Comparison of ENCODE assay signal across 27 mouse cellular contexts in genomic region chr6:94850121-94850520, GRCm38 (mm10).
DNase-seq lines count a peak whose midpoint lies in the region; ATAC-seq and TF ChIP-seq lines count a peak whose summit lies in the region.
"Had no signal": no experiment of that assay in that cellular context is flagged by ENCODE, and none has a peak within 500 bp of the region (broad histone marks: within the 10 kb centered on the region; RNA-seq: fewer than 3 reads in every experiment).

No protein-coding gene starts in this region.

- no peak overlapping the region for H3K27ac ChIP-seq in heart, postnatal 0 days (ENCODE audit: low read depth)
- no peak overlapping the region for H3K27ac ChIP-seq in limb, embryonic 14.5 days (replicated peaks; ENCODE audit: low read depth, low read length)
- H3K27ac ChIP-seq: forebrain, embryonic 10.5 days; forebrain, embryonic 15.5 days; gastrocnemius, adult 2 months; hindbrain, embryonic 10.5 days; hindbrain, embryonic 15.5 days; left cerebral cortex, adult 2 months; stomach, embryonic 15.5 days had no signal

- TF ChIP-seq EP300 in heart, postnatal 0 days (IDR thresholded peaks at IDR 0.05; ENCODE audit: low read depth) = no peak

- no peaks in the 10 kb centered on the region for H3K36me3 ChIP-seq in heart, postnatal 0 days (replicated peaks; ENCODE audit: control insufficient read depth, insufficient read depth, low read length)
- no peaks in the 10 kb centered on the region for H3K36me3 ChIP-seq in limb, embryonic 14.5 days (ENCODE audit: control insufficient read depth, insufficient read depth, low read length)
- H3K36me3 ChIP-seq: forebrain, embryonic 10.5 days; forebrain, embryonic 15.5 days; hindbrain, embryonic 10.5 days; hindbrain, embryonic 15.5 days; stomach, embryonic 15.5 days had no signal

- no peak for TF ChIP-seq CTCF in heart, postnatal 0 days (IDR thresholded peaks at IDR 0.05; ENCODE audit: low read depth)

- no peaks in the 10 kb centered on the region for H3K9me3 ChIP-seq in heart, postnatal 0 days (replicated peaks; ENCODE audit: control insufficient read depth, low read length)
- H3K9me3 ChIP-seq in limb, embryonic 14.5 days (ENCODE audit: control insufficient read depth, low read length) = no peaks in the 10 kb centered on the region
- H3K9me3 ChIP-seq: forebrain, embryonic 10.5 days; forebrain, embryonic 15.5 days; hindbrain, embryonic 10.5 days; hindbrain, embryonic 15.5 days; stomach, embryonic 15.5 days had no signal

- intact Hi-C loops in heart, postnatal 25 days (cut with DNase I) = no loop called here

- no peak overlapping the region for H3K4me2 ChIP-seq in heart, postnatal 0 days (ENCODE audit: low read depth, low read length)
- no peak overlapping the region for H3K4me2 ChIP-seq in limb, embryonic 14.5 days (replicated peaks; ENCODE audit: low read depth, low read length, severe bottlenecking)
- H3K4me2 ChIP-seq: forebrain, embryonic 15.5 days; hindbrain, embryonic 15.5 days; liver, embryonic 11.5 days; stomach, embryonic 15.5 days had no signal

- DNase-seq in heart, postnatal 0 days (ENCODE audit: low spot score) = peak; percentile 7
- DNase-seq in heart, postnatal 25 days (ENCODE audit: low spot score) = no peak
- DNase-seq in 3T3-L1 (ENCODE audit: low read depth, low spot score) (peak; percentile 20), NIH3T3 (ENCODE audit: low read depth) (peak; percentile 54)
- DNase-seq in limb, embryonic 14.5 days (ENCODE audit: low spot score) = peak; percentile 76
- no peak for DNase-seq in cerebellum, adult 9-10 months
- DNase-seq: adrenal gland, postnatal 25 days; cerebellum, adult 11-12 months; cerebellum, postnatal 10 days; gastrocnemius, adult 2 months; gastrocnemius, postnatal 36 days; heart, postnatal 10 days; kidney, adult 11 months; kidney, postnatal 14 days; left cerebral cortex, postnatal 4 days; lung, postnatal 4 days; right cerebral cortex, postnatal 25 days had no signal

- no peak overlapping the region for H3K4me3 ChIP-seq in heart, postnatal 0 days (ENCODE audit: low read depth, low read length)
- no peak overlapping the region for H3K4me3 ChIP-seq in limb, embryonic 14.5 days (replicated peaks; ENCODE audit: low read length)
- H3K4me3 ChIP-seq: forebrain, embryonic 10.5 days; forebrain, embryonic 15.5 days; gastrocnemius, adult 2 months; hindbrain, embryonic 10.5 days; hindbrain, embryonic 15.5 days; left cerebral cortex, adult 2 months; megakaryocyte, embryonic 14.5 days; stomach, embryonic 15.5 days had no signal

- H3K4me1 ChIP-seq in heart, postnatal 0 days (ENCODE audit: control insufficient read depth, insufficient read depth) = no peaks in the 10 kb centered on the region
- peaks cover 15% of the 10 kb centered on the region; the same call in 1 of the 2 replicates for H3K4me1 ChIP-seq in limb, embryonic 14.5 days (ENCODE audit: control insufficient read depth, insufficient read depth, low read length)
- H3K4me1 ChIP-seq: forebrain, embryonic 15.5 days; hindbrain, embryonic 10.5 days; hindbrain, embryonic 15.5 days; megakaryocyte, embryonic 14.5 days; stomach, embryonic 15.5 days had no signal

- TF ChIP-seq POLR2A in limb, embryonic 14.5 days (IDR thresholded peaks at IDR 0.05; ENCODE audit: borderline replicate concordance, extremely low read depth, insufficient read depth, insufficient read length) = no peak

- 35% methylated on average over 4 of the region's 5 CpGs for WGBS in heart, postnatal 0 days
- 56% methylated on average over 5 of the region's 5 CpGs for WGBS in limb, embryonic 14.5 days

- H3K9ac ChIP-seq in heart, postnatal 0 days (replicated peaks; ENCODE audit: low read depth, low read length) = no peak overlapping the region
- H3K9ac ChIP-seq in limb, embryonic 14.5 days (ENCODE audit: low read depth, low read length, severe bottlenecking) = no peak overlapping the region
- H3K9ac ChIP-seq: forebrain, embryonic 15.5 days; hindbrain, embryonic 15.5 days; stomach, embryonic 15.5 days had no signal

- no peaks in the 10 kb centered on the region for H3K27me3 ChIP-seq in heart, postnatal 0 days (ENCODE audit: control insufficient read depth, insufficient read depth, low read length)
- no peaks in the 10 kb centered on the region for H3K27me3 ChIP-seq in limb, embryonic 14.5 days (ENCODE audit: control insufficient read depth, insufficient read depth, low read length)
- H3K27me3 ChIP-seq: forebrain, embryonic 15.5 days; hindbrain, embryonic 15.5 days; stomach, embryonic 15.5 days had no signal

- no peak for ATAC-seq in heart, postnatal 0 days (ENCODE audit: insufficient read depth, low read depth)
- ATAC-seq in limb, embryonic 14.5 days (ENCODE audit: low FRiP score, low read depth) = no peak
- ATAC-seq: forebrain, embryonic 15.5 days; inflammation-experienced regulatory T-cells, adult 6 months; midbrain, embryonic 16.5 days had no signal

Comparison
In these comparisons a context has a peak if more than half of its experiments do, and no peak if none do; other contexts are left out.
1. DNase-seq: peak in heart, postnatal 0 days (single experiment), 3T3-L1 (single experiment), NIH3T3 (single experiment) and limb, embryonic 14.5 days (single experiment); none in heart, postnatal 25 days (single experiment) and cerebellum, adult 9-10 months (single experiment).